Mouse (Mus musculus) inflammation-experienced regulatory T-cells, adult 6 months (primary cell): ENCODE measurements around the gene Commd9. TPM values are rescaled to one million over a fixed set of nuclear protein-coding genes. Genes with fewer than 3 reads are reported as not detected.

Experiments
- ATAC-seq: one replicate; pipeline ENCODE4 v1.8.0; 2017
- polyA plus RNA-seq, 3 experiments: library from polyadenylated mRNA; unstranded; fragments of 100-300 nt; shearing (Covaris generic); gene quantifications; one replicate each; pipeline ENCODE4 v1.2.1; 2017

Commd9 gene
- polyA plus RNA-seq, result 10 to 100 TPM; 14.2 to 32.2 (median 21.2) TPM

- peak; percentile 100 for ATAC-seq
Measured at GRCm38 (mm10) chr2:101885768-101886438, at the start of gene Commd9. Commd9 (plus strand) TSS chr2:101886247.

GRCm38 (mm10) chr2:101842756-101843155 is 43.3 kb upstream of the Commd9 start:
- no peak for ATAC-seq

GRCm38 (mm10) chr2:101854792-101855191 is 31.3 kb upstream of the Commd9 start:
- ATAC-seq, result no peak

GRCm38 (mm10) chr2:101856174-101856573 is 29.9 kb upstream of the Commd9 start:
- ATAC-seq, result no peak

- ATAC-seq, result no peak
Measured at GRCm38 (mm10) chr2:101860920-101861485, 25.0 kb upstream of the Commd9 start.

GRCm38 (mm10) chr2:101862219-101863123 is 23.6 kb upstream of the Commd9 start:
- no peak for ATAC-seq

- no peak for ATAC-seq
Measured at GRCm38 (mm10) chr2:101868683-101869082, 17.4 kb upstream of the Commd9 start.

GRCm38 (mm10) chr2:101871179-101871578 is 14.9 kb upstream of the Commd9 start:
- peak; percentile 83 for ATAC-seq

- no peak for ATAC-seq
Measured at GRCm38 (mm10) chr2:101881471-101882162, 4.4 kb upstream of the Commd9 start.

- no peak for ATAC-seq
Measured at GRCm38 (mm10) chr2:101882998-101883397, 3.0 kb upstream of the Commd9 start, which contains the start of gene Prr5l. Prr5l (minus strand) TSS chr2:101883027.

- ATAC-seq, result no peak
Measured at GRCm38 (mm10) chr2:101884286-101884685, 1.8 kb upstream of the Commd9 start.

GRCm38 (mm10) chr2:101888886-101889285 is 2.8 kb downstream of the Commd9 start:
- no peak for ATAC-seq

GRCm38 (mm10) chr2:101891143-101891542 is 5.1 kb downstream of the Commd9 start:
- ATAC-seq, result no peak

- ATAC-seq, result no peak
Measured at GRCm38 (mm10) chr2:101894126-101894525, 8.1 kb downstream of the Commd9 start.

- no peak for ATAC-seq
Measured at GRCm38 (mm10) chr2:101896425-101897204, 10.6 kb downstream of the Commd9 start.

GRCm38 (mm10) chr2:101902196-101902595 is 16.1 kb downstream of the Commd9 start:
- no peak for ATAC-seq

- ATAC-seq, result peak; percentile 83
Measured at GRCm38 (mm10) chr2:101905534-101906378, 19.7 kb downstream of the Commd9 start.

GRCm38 (mm10) chr2:101906379-101906690 is 20.3 kb downstream of the Commd9 start:
- ATAC-seq, result no peak

GRCm38 (mm10) chr2:101907386-101908022 is 21.5 kb downstream of the Commd9 start:
- ATAC-seq, result no peak

GRCm38 (mm10) chr2:101908773-101909172 is 22.7 kb downstream of the Commd9 start:
- ATAC-seq, result no peak
